Comparison of ENCODE assay signal across 28 mouse cellular contexts in genomic region chr17:20965421-20965820, GRCm38 (mm10). TPM values are rescaled to one million over a fixed set of nuclear protein-coding genes. Genes with fewer than 3 reads are reported as not detected.
DNase-seq lines count a peak whose midpoint lies in the region; ATAC-seq and TF ChIP-seq lines count a peak whose summit lies in the region.
"Had no signal": no experiment of that assay in that cellular context is flagged by ENCODE, and none has a peak within 500 bp of the region (broad histone marks: within the 10 kb centered on the region; RNA-seq: fewer than 3 reads in every experiment).

No protein-coding gene starts in this region.

- peaks cover 89% of the 10 kb centered on the region for H3K36me3 ChIP-seq in lung, embryonic 15.5 days
- H3K36me3 ChIP-seq in heart, embryonic 14.5 days (ENCODE audit: control insufficient read depth, insufficient read depth, low read length) = peaks cover 95% of the 10 kb centered on the region
- peaks cover 79% of the 10 kb centered on the region for H3K36me3 ChIP-seq in hindbrain, postnatal 0 days (ENCODE audit: insufficient read depth, low read length)

- H3K4me3 ChIP-seq in gastrocnemius, adult 2 months = no peak overlapping the region
- no peak overlapping the region for H3K4me3 ChIP-seq in lung, embryonic 15.5 days
- no peak overlapping the region for H3K4me3 ChIP-seq in heart, embryonic 14.5 days (ENCODE audit: control insufficient read depth in 1 of 2, insufficient read depth in 1 of 2, low read depth in 1 of 2, low read length in 2 of 2)
- no peak overlapping the region for H3K4me3 ChIP-seq in hindbrain, postnatal 0 days (ENCODE audit: low read length)
- H3K4me3 ChIP-seq: forebrain, embryonic 10.5 days; stomach, embryonic 15.5 days had no signal

- H3K27me3 ChIP-seq in lung, embryonic 15.5 days = no peaks in the 10 kb centered on the region
- H3K27me3 ChIP-seq in heart, embryonic 14.5 days (ENCODE audit: control insufficient read depth, insufficient read depth, low read length) = no peaks in the 10 kb centered on the region
- H3K27me3 ChIP-seq in hindbrain, postnatal 0 days (ENCODE audit: insufficient read depth, low read length) = no peaks in the 10 kb centered on the region
- H3K27me3 ChIP-seq: stomach, embryonic 15.5 days had no signal

- peak; percentile 27; the same call in 1 of the 2 replicates for ATAC-seq in lung, embryonic 15.5 days (ENCODE audit: borderline replicate concordance, extremely low read depth, low FRiP score, low TSS enrichment)
- peak; percentile 9; the same call in 1 of the 2 replicates for ATAC-seq in granulocyte monocyte progenitor cell, adult 5-6 weeks (replicated peaks; ENCODE audit: poor library complexity, severe bottlenecking)
- ATAC-seq in heart, embryonic 14.5 days (ENCODE audit: insufficient number of reproducible peaks, insufficient read depth, low FRiP score, low read depth) = peak; percentile 44; the same call in 1 of the 2 replicates
- no peak for ATAC-seq in hindbrain, postnatal 0 days

- H3K9me3 ChIP-seq in lung, embryonic 15.5 days = no peaks in the 10 kb centered on the region
- H3K9me3 ChIP-seq in heart, embryonic 14.5 days (ENCODE audit: control insufficient read depth, low read length) = no peaks in the 10 kb centered on the region
- no peaks in the 10 kb centered on the region for H3K9me3 ChIP-seq in hindbrain, postnatal 0 days (ENCODE audit: low read length)
- H3K9me3 ChIP-seq: forebrain, embryonic 10.5 days; stomach, embryonic 15.5 days had no signal

- no peak for TF ChIP-seq CTCF in gastrocnemius, adult 2 months (IDR thresholded peaks at IDR 0.05)
- TF ChIP-seq CTCF in hindbrain, postnatal 0 days (IDR thresholded peaks at IDR 0.05; ENCODE audit: low read depth) = no peak

- 88% methylated on average over 4 of the region's 4 CpGs for WGBS in lung, embryonic 15.5 days
- WGBS in heart, embryonic 14.5 days = 92% methylated on average over 4 of the region's 4 CpGs
- 84% methylated on average over 4 of the region's 4 CpGs for WGBS in hindbrain, postnatal 0 days

- H3K27ac ChIP-seq in gastrocnemius, adult 2 months = peak overlapping the region; percentile 38
- no peak overlapping the region for H3K27ac ChIP-seq in lung, embryonic 15.5 days
- H3K27ac ChIP-seq in heart, embryonic 14.5 days (replicated peaks in 1 of 2; ENCODE audit: control insufficient read depth in 1 of 2, insufficient read depth in 1 of 2, low read depth in 2 of 2, low read length in 2 of 2) = no peak overlapping the region
- H3K27ac ChIP-seq in hindbrain, postnatal 0 days = no peak overlapping the region
- H3K27ac ChIP-seq: forebrain, embryonic 10.5 days; stomach, embryonic 15.5 days had no signal

- no peaks in the 10 kb centered on the region for H3K4me1 ChIP-seq in lung, embryonic 15.5 days
- H3K4me1 ChIP-seq in heart, embryonic 14.5 days (ENCODE audit: control insufficient read depth in 2 of 2, insufficient read depth in 2 of 2, low read length in 2 of 2) = no peaks in the 10 kb centered on the region
- H3K4me1 ChIP-seq in hindbrain, postnatal 0 days (ENCODE audit: insufficient read depth, low read length) = no peaks in the 10 kb centered on the region
- H3K4me1 ChIP-seq: forebrain, embryonic 10.5 days; stomach, embryonic 15.5 days had no signal

- no peak overlapping the region for H3K4me2 ChIP-seq in lung, embryonic 15.5 days
- H3K4me2 ChIP-seq in heart, embryonic 14.5 days (ENCODE audit: low read length) = no peak overlapping the region
- no peak overlapping the region for H3K4me2 ChIP-seq in hindbrain, postnatal 0 days (ENCODE audit: low read depth, low read length)
- H3K4me2 ChIP-seq: liver, embryonic 11.5 days; stomach, embryonic 15.5 days had no signal

- intact Hi-C loops in gastrocnemius, adult 2 months (cut with DNase I) = no loop called here
- intact Hi-C loops in gastrocnemius, postnatal 36 days (cut with DNase I) = loop anchor here (5.0 kb wide), 1 partner anchor 42 kb away; the partner anchor contains the start of gene Zfp160

- DNase-seq in gastrocnemius, adult 2 months = peak; percentile 46
- DNase-seq in gastrocnemius, postnatal 36 days = no peak
- DNase-seq in lung, postnatal 25 days (ENCODE audit: low spot score) = no peak
- DNase-seq in hindbrain, postnatal 0 days (ENCODE audit: low spot score) = no peak
- DNase-seq in layer of hippocampus, postnatal 36 days = no peak
- DNase-seq: adrenal gland, postnatal 36 days; cerebellum, adult 18-20 months; cerebellum, postnatal 25 days; embryo, embryonic 11 days; kidney, adult 2 months; kidney, postnatal 36 days; lung, adult 18-20 months; lung, postnatal 36 days; right cerebral cortex, postnatal 25 days; thymus, adult 18-20 months had no signal

- no peak overlapping the region for H3K9ac ChIP-seq in lung, embryonic 15.5 days
- H3K9ac ChIP-seq in heart, embryonic 14.5 days (ENCODE audit: low read length) = no peak overlapping the region
- H3K9ac ChIP-seq in hindbrain, postnatal 0 days (replicated peaks; ENCODE audit: low read length) = no peak overlapping the region
- H3K9ac ChIP-seq: stomach, embryonic 15.5 days had no signal

RNA-seq across cellular contexts. Expression of gene Ppp2r1a, which starts 20.3 kb away (rescaled TPM):
- total RNA-seq in gastrocnemius, adult 2 months (2021) = 100 to 1,000 TPM in 1 of 2 experiments, 10 to 100 TPM in 1; 98.3 to 116 TPM
- total RNA-seq in gastrocnemius, postnatal 36 days (2021) = 10 to 100 TPM; 85.5 to 94.7 TPM
- 378 and 380 TPM in 2 replicates for polyA plus RNA-seq in lung, embryonic 15.5 days (2015; fragmentation: Nextera tagmentation; extraction: Ambion mirVana)
- 220 and 318 TPM in 2 replicates for total RNA-seq in granulocyte monocyte progenitor cell, adult 5-6 weeks (2014; fragmentation: Nextera tagmentation)
- 119 and 128 TPM in 2 replicates for total RNA-seq in granulocyte monocyte progenitor cell, adult 5-6 weeks (2017)
- 369 and 372 TPM in 2 replicates for polyA plus RNA-seq in heart, embryonic 14.5 days (2014; fragmentation: Nextera tagmentation; extraction: Ambion mirVana)
- 758 and 823 TPM in 2 replicates for total RNA-seq in hindbrain, postnatal 0 days (2014; rRNA removed)
- 674 and 734 TPM in 2 replicates for polyA plus RNA-seq in hindbrain, postnatal 0 days (2015; fragmentation: Nextera tagmentation; extraction: Ambion mirVana)
- 100 to 1,000 TPM; 561 to 579 TPM for total RNA-seq in layer of hippocampus, postnatal 36 days (2021)

RNA-seq across cellular contexts. Expression of gene Vmn1r233, which starts 30.8 kb away (rescaled TPM):
- not detected for total RNA-seq in gastrocnemius, adult 2 months (2021)
- total RNA-seq in gastrocnemius, postnatal 36 days (2021) = not detected
- polyA plus RNA-seq in lung, embryonic 15.5 days (2015; fragmentation: Nextera tagmentation; extraction: Ambion mirVana) = not detected in 2 replicates
- not detected in 2 replicates for total RNA-seq in granulocyte monocyte progenitor cell, adult 5-6 weeks (2014; fragmentation: Nextera tagmentation)
- not detected in 2 replicates for total RNA-seq in granulocyte monocyte progenitor cell, adult 5-6 weeks (2017)
- not detected in 2 replicates for polyA plus RNA-seq in heart, embryonic 14.5 days (2014; fragmentation: Nextera tagmentation; extraction: Ambion mirVana)
- total RNA-seq in hindbrain, postnatal 0 days (2014; rRNA removed) = not detected in 2 replicates
- polyA plus RNA-seq in hindbrain, postnatal 0 days (2015; fragmentation: Nextera tagmentation; extraction: Ambion mirVana) = not detected in 2 replicates
- not detected for total RNA-seq in layer of hippocampus, postnatal 36 days (2021)
- total RNA-seq: adrenal gland, postnatal 36 days; hematopoietic stem cell, adult 5-6 weeks; left cerebral cortex, adult 8-10 months; megakaryocyte-erythroid progenitor cell, adult 5-6 weeks had no signal
- polyA plus RNA-seq: C2C12; forebrain, embryonic 10.5 days; kidney, adult 2 months; limb, embryonic 11.5 days; liver, embryonic 11.5 days; neural tube, embryonic 14.5 days; spleen, adult 2 months; stomach, embryonic 15.5 days had no signal

RNA-seq across cellular contexts. Expression of gene Zfp160, which starts 43.3 kb away (rescaled TPM):
- 1 to 10 TPM; 6.5 to 8.0 TPM for total RNA-seq in gastrocnemius, adult 2 months (2021)
- total RNA-seq in gastrocnemius, postnatal 36 days (2021) = 1 to 10 TPM; 4.2 to 5.1 TPM
- polyA plus RNA-seq in lung, embryonic 15.5 days (2015; fragmentation: Nextera tagmentation; extraction: Ambion mirVana) = 12.8 and 14.6 TPM in 2 replicates
- total RNA-seq in granulocyte monocyte progenitor cell, adult 5-6 weeks (2014; fragmentation: Nextera tagmentation) = 16.7 and 32.4 TPM in 2 replicates
- 20.4 and 23.1 TPM in 2 replicates for total RNA-seq in granulocyte monocyte progenitor cell, adult 5-6 weeks (2017)
- polyA plus RNA-seq in heart, embryonic 14.5 days (2014; fragmentation: Nextera tagmentation; extraction: Ambion mirVana) = 10.2 and 13.3 TPM in 2 replicates
- 8.8 and 15.6 TPM in 2 replicates for total RNA-seq in hindbrain, postnatal 0 days (2014; rRNA removed)
- 10.6 and 11.9 TPM in 2 replicates for polyA plus RNA-seq in hindbrain, postnatal 0 days (2015; fragmentation: Nextera tagmentation; extraction: Ambion mirVana)
- total RNA-seq in layer of hippocampus, postnatal 36 days (2021) = 10 to 100 TPM; 21.6 to 24.1 TPM

RNA-seq across cellular contexts. Expression of gene Vmn1r232, which starts 45.9 kb away (rescaled TPM):
- not detected for total RNA-seq in gastrocnemius, adult 2 months (2021)
- total RNA-seq in gastrocnemius, postnatal 36 days (2021) = not detected
- polyA plus RNA-seq in lung, embryonic 15.5 days (2015; fragmentation: Nextera tagmentation; extraction: Ambion mirVana) = not detected in 2 replicates
- not detected in 2 replicates for total RNA-seq in granulocyte monocyte progenitor cell, adult 5-6 weeks (2014; fragmentation: Nextera tagmentation)
- not detected in 2 replicates for total RNA-seq in granulocyte monocyte progenitor cell, adult 5-6 weeks (2017)
- not detected in 2 replicates for polyA plus RNA-seq in heart, embryonic 14.5 days (2014; fragmentation: Nextera tagmentation; extraction: Ambion mirVana)
- 0.99 TPM in 1 of 2 replicates, not detected in the other for total RNA-seq in hindbrain, postnatal 0 days (2014; rRNA removed)
- polyA plus RNA-seq in hindbrain, postnatal 0 days (2015; fragmentation: Nextera tagmentation; extraction: Ambion mirVana) = not detected in 2 replicates
- not detected for total RNA-seq in layer of hippocampus, postnatal 36 days (2021)
- total RNA-seq: adrenal gland, postnatal 36 days; hematopoietic stem cell, adult 5-6 weeks; megakaryocyte-erythroid progenitor cell, adult 5-6 weeks had no signal
- polyA plus RNA-seq: C2C12; forebrain, embryonic 10.5 days; kidney, adult 2 months; limb, embryonic 11.5 days; liver, embryonic 11.5 days; neural tube, embryonic 14.5 days; spleen, adult 2 months; stomach, embryonic 15.5 days had no signal
